Comparison of ENCODE assay signal across 7 mouse cellular contexts in genomic region chr9:43141839-43142238, GRCm38 (mm10). TPM values are rescaled to one million over a fixed set of nuclear protein-coding genes. Genes with fewer than 3 reads are reported as not detected.
DNase-seq lines count a peak whose midpoint lies in the region; ATAC-seq and TF ChIP-seq lines count a peak whose summit lies in the region.

No protein-coding gene starts in this region.

- 7% methylated on average over 4 of the region's 4 CpGs for WGBS in lung, embryonic 16.5 days

- intact Hi-C loops in gastrocnemius, adult 2 months (cut with DNase I) = loop anchor here (1.0 kb wide), 2 partner anchors 69 to 142 kb away; no protein-coding TSS in a partner anchor

- no peak overlapping the region for H3K9ac ChIP-seq in lung, embryonic 16.5 days (ENCODE audit: low read length)

- H3K4me1 ChIP-seq in G1E (ENCODE audit: insufficient read depth, low read depth, low read length) = no peaks in the 10 kb centered on the region
- no peaks in the 10 kb centered on the region for H3K4me1 ChIP-seq in lung, embryonic 16.5 days (replicated peaks; ENCODE audit: control insufficient read depth, insufficient read depth, low read length)

- no peak overlapping the region for H3K4me3 ChIP-seq in C2C12 (ENCODE audit: insufficient read depth, poor library complexity, severe bottlenecking)
- no peak overlapping the region for H3K4me3 ChIP-seq in G1E (ENCODE audit: low read depth, low read length)
- H3K4me3 ChIP-seq in gastrocnemius, adult 2 months = no peak overlapping the region
- no peak overlapping the region for H3K4me3 ChIP-seq in lung, embryonic 16.5 days (ENCODE audit: low read length)

- TF ChIP-seq CTCF in C2C12 (IDR thresholded peaks at IDR 0.05; ENCODE audit: control insufficient read depth, insufficient read depth, insufficient read length) (peak; percentile 64), G1E (IDR thresholded peaks at IDR 0.05; ENCODE audit: low read depth, low read length) (peak; percentile 75)
- peak; percentile 94 for TF ChIP-seq CTCF in gastrocnemius, adult 2 months (IDR thresholded peaks at IDR 0.05)

- ATAC-seq in G1E (ENCODE audit: extremely low read depth, insufficient number of reproducible peaks, low FRiP score, poor library complexity, severe bottlenecking) = no peak
- peak; percentile 31; the same call in 1 of the 2 replicates for ATAC-seq in lung, embryonic 16.5 days (ENCODE audit: low read depth)

- no peak overlapping the region for H3K4me2 ChIP-seq in lung, embryonic 16.5 days (ENCODE audit: low read depth, low read length)

- H3K27me3 ChIP-seq in C2C12 (ENCODE audit: control insufficient read depth, insufficient read depth, insufficient read length) (peaks cover 21% of the 10 kb centered on the region), G1E (ENCODE audit: insufficient read depth, low read length) (peaks cover 51% of the 10 kb centered on the region)
- H3K27me3 ChIP-seq in lung, embryonic 16.5 days (ENCODE audit: control insufficient read depth, insufficient read depth, low read depth, low read length) = no peaks in the 10 kb centered on the region

- H3ac ChIP-seq in C2C12 (ENCODE audit: control insufficient read depth, insufficient read length, low read depth) = no peak overlapping the region

- no peaks in the 10 kb centered on the region for H3K9me3 ChIP-seq in G1E (replicated peaks)
- H3K9me3 ChIP-seq in lung, embryonic 16.5 days (ENCODE audit: control insufficient read depth, low read length) = no peaks in the 10 kb centered on the region

- H3K36me3 ChIP-seq in C2C12 (ENCODE audit: control insufficient read depth, insufficient read depth) = no peaks in the 10 kb centered on the region
- no peaks in the 10 kb centered on the region for H3K36me3 ChIP-seq in G1E (replicated peaks)
- no peaks in the 10 kb centered on the region for H3K36me3 ChIP-seq in lung, embryonic 16.5 days (ENCODE audit: control insufficient read depth, insufficient read depth, low read length)

- no peaks in the 10 kb centered on the region for H3K79me3 ChIP-seq in C2C12 (ENCODE audit: low read depth)

- DNase-seq in G1E (ENCODE audit: low spot score) = peak; percentile 35
- DNase-seq in cerebellum, adult 11-12 months = peak; percentile 27
- DNase-seq in gastrocnemius, adult 2 months = peak; percentile 75
- DNase-seq in kidney, postnatal 4 days = peak; percentile 84 to 87
- DNase-seq in right cerebral cortex, postnatal 4 days = peak; percentile 77

- no peak overlapping the region for H3K27ac ChIP-seq in gastrocnemius, adult 2 months
- H3K27ac ChIP-seq in lung, embryonic 16.5 days (ENCODE audit: low read length) = no peak overlapping the region

- H3K79me2 ChIP-seq in C2C12 (ENCODE audit: control insufficient read depth, insufficient read depth) = no peaks in the 10 kb centered on the region

TF ChIP-seq in C2C12, 6 proteins besides CTCF, POLR2A, EP300 and RAD21:
- TF ChIP-seq MAX (IDR thresholded peaks at IDR 0.05) (no peak), MYOG (IDR thresholded peaks at IDR 0.05; ENCODE audit: control insufficient read depth, extremely low read depth, insufficient read length) (no peak), FOSL1 (IDR thresholded peaks at IDR 0.05; ENCODE audit: insufficient read depth, low read length, poor library complexity, severe bottlenecking) (no peak), CEBPB (IDR thresholded peaks at IDR 0.05; ENCODE audit: low read depth) (no peak), MYOD1 (IDR thresholded peaks at IDR 0.05; ENCODE audit: control insufficient read depth, insufficient read length, low read depth) (no peak), USF1 (IDR thresholded peaks at IDR 0.05; ENCODE audit: low read depth) (no peak)

RNA-seq across cellular contexts. Expression of gene Tmem136, which starts 25.5 kb away (rescaled TPM):
- polyA plus RNA-seq in C2C12 (2012; fragmentation: generic; extraction: Trizol) = 0.12 TPM
- total RNA-seq in G1E (2014; fragmentation: Nextera tagmentation) = 11.4 and 12.5 TPM in 2 replicates
- 1.1 and 2.0 TPM in 2 replicates for total RNA-seq in G1E (2017)
- 0.39 and 0.48 TPM in 2 replicates for polyA plus RNA-seq in G1E (2012)
- 1 to 10 TPM; 2.3 to 3.0 TPM for total RNA-seq in gastrocnemius, adult 2 months (2021)
- polyA plus RNA-seq in lung, embryonic 16.5 days (2015; fragmentation: Nextera tagmentation; extraction: Ambion mirVana) = 4.2 and 4.4 TPM in 2 replicates

RNA-seq across cellular contexts. Expression of gene Arhgef12, which starts 34.8 kb away (rescaled TPM):
- polyA plus RNA-seq in C2C12 (2012; fragmentation: generic; extraction: Trizol) (13.8 TPM), G1E (2012) (4.2 and 5.9 TPM in 2 replicates)
- total RNA-seq in G1E (2014; fragmentation: Nextera tagmentation) (58.7 and 76.3 TPM in 2 replicates), G1E (2017) (47.8 and 53.3 TPM in 2 replicates)
- 10 to 100 TPM; 41.9 to 61.9 TPM for total RNA-seq in gastrocnemius, adult 2 months (2021)
- polyA plus RNA-seq in lung, embryonic 16.5 days (2015; fragmentation: Nextera tagmentation; extraction: Ambion mirVana) = 12.1 and 14.4 TPM in 2 replicates

Comparison
In these comparisons a context has a peak if more than half of its experiments do, and no peak if none do; other contexts are left out.
1. DNase-seq: peak in every context shown above with its lines; median percentile 86 in kidney, postnatal 4 days; 77 in right cerebral cortex, postnatal 4 days; 75 in gastrocnemius, adult 2 months; 35 in G1E; 27 in cerebellum, adult 11-12 months.